Mouse (Mus musculus): ENCODE results near the gene Actn1. TPM values are rescaled to one million over a fixed set of nuclear protein-coding genes. Genes with fewer than 3 reads are reported as not detected.

Gene Actn1
- polyA plus RNA-seq, 1 experiment from 2014 or later, result 86.2 TPM

DNA sequence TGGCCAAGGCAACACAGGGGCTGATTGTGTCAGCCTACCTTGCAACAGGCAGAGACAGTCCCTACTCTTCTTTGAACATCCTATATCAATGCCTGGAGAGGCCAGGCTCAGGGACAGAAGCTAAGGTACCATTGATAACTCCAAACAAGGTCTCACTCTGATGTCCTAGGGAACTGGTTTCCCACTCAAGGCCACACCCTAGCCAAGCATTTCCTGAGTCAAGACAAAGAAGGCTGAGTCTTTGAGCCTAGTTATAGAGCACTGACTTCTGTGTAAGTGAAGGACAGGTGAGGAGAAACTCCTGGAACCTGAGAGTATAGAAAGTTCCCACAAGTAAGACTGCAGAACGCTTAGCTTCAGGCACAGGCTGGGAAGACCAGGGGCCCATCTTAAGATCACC, 15.4 kb downstream of the Actn1 start:
- H3K4me3 ChIP-seq (ENCODE audit: low read depth, low read length), result no peak overlapping the region
- DNase-seq (no peak), ATAC-seq (ENCODE audit: insufficient read depth) (no peak)
- TF ChIP-seq CTCF (IDR thresholded peaks at IDR 0.05; ENCODE audit: low read depth), result no peak
- peak overlapping the region; percentile 36; the same call in 1 of the 2 replicates for H3K27ac ChIP-seq (ENCODE audit: low read depth)
- WGBS, result 85% methylated on average over 1 of the region's 1 CpGs
- peaks cover 69% of the 10 kb centered on the region for H3K4me1 ChIP-seq (ENCODE audit: insufficient read depth)
- no peaks in the 10 kb centered on the region for H3K9me3 ChIP-seq (ENCODE audit: low read depth, low read length)
- no peaks in the 10 kb centered on the region for H3K27me3 ChIP-seq (ENCODE audit: insufficient read depth, low read length)
- H3K36me3 ChIP-seq (ENCODE audit: insufficient read depth), result peaks cover 24% of the 10 kb centered on the region; the same call in 1 of the 2 replicates
- H3K4me2 ChIP-seq, result no peak overlapping the region
- no peak overlapping the region for H3K9ac ChIP-seq

GRCm38 (mm10) chr12:80244127-80244526, 16.0 kb downstream of the Actn1 start:
- Histone ChIP-seq H3K4me3 (ENCODE audit: low read depth, low read length) (no peak overlapping the region), H3K27ac (ENCODE audit: low read depth) (peak overlapping the region; percentile 54; the same call in 1 of the 2 replicates), H3K9me3 (ENCODE audit: low read depth, low read length) (no peaks in the 10 kb centered on the region), H3K4me1 (ENCODE audit: insufficient read depth) (peaks cover 69% of the 10 kb centered on the region), H3K36me3 (ENCODE audit: insufficient read depth) (peaks cover 24% of the 10 kb centered on the region; the same call in 1 of the 2 replicates), H3K4me2 (no peak overlapping the region), H3K9ac (no peak overlapping the region), H3K27me3 (ENCODE audit: insufficient read depth, low read length) (no peaks in the 10 kb centered on the region)
- DNase-seq, result no peak
- TF ChIP-seq CTCF (IDR thresholded peaks at IDR 0.05; ENCODE audit: low read depth), result no peak
- 73% methylated on average over 6 of the region's 6 CpGs for WGBS
- no peak for ATAC-seq (ENCODE audit: insufficient read depth)

DNA sequence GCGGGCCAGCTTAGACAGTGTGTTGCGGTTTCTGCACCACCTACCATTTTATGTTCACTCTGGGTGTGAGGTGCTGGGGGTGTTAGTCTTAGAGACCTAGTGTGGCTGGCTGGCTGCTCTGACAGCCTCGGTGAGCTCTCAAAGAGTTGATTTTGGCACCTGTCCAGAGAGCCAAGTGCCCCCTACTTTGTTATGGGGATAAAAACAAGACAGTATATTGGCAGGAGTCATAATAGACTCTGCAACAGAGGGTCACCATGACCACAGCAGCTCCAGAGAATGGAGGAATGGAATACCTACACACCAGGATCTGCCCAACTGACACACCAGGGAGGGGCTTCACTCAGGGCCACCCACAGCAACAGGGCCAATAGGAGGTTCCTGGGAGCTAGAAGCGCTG, 16.8 kb downstream of the Actn1 start:
- no peak overlapping the region for H3K27ac ChIP-seq (ENCODE audit: low read depth)
- peaks cover 74% of the 10 kb centered on the region for H3K4me1 ChIP-seq (ENCODE audit: insufficient read depth)
- H3K9ac ChIP-seq, result no peak overlapping the region
- H3K36me3 ChIP-seq (ENCODE audit: insufficient read depth), result peaks cover 24% of the 10 kb centered on the region; the same call in 1 of the 2 replicates
- H3K4me2 ChIP-seq, result no peak overlapping the region
- DNase-seq, result peak; percentile 68
- no peak overlapping the region for H3K4me3 ChIP-seq (ENCODE audit: low read depth, low read length)
- 54% methylated on average over 4 of the region's 4 CpGs for WGBS
- no peaks in the 10 kb centered on the region for H3K9me3 ChIP-seq (ENCODE audit: low read depth, low read length)
- no peak for ATAC-seq (ENCODE audit: insufficient read depth)
- TF ChIP-seq CTCF (IDR thresholded peaks at IDR 0.05; ENCODE audit: low read depth), result no peak
- no peaks in the 10 kb centered on the region for H3K27me3 ChIP-seq (ENCODE audit: insufficient read depth, low read length)

GRCm38 (mm10) chr12:80239445-80239844, 20.7 kb downstream of the Actn1 start:
- 62% methylated on average over 5 of the region's 5 CpGs for WGBS
- H3K27me3 ChIP-seq (ENCODE audit: insufficient read depth, low read length), result no peaks in the 10 kb centered on the region
- ATAC-seq (ENCODE audit: insufficient read depth) (peak; percentile 23; the same call in 1 of the 2 replicates), DNase-seq (no peak)
- no peaks in the 10 kb centered on the region for H3K9me3 ChIP-seq (ENCODE audit: low read depth, low read length)
- H3K36me3 ChIP-seq (ENCODE audit: insufficient read depth), result peaks cover 31% of the 10 kb centered on the region
- no peak overlapping the region for H3K4me2 ChIP-seq
- TF ChIP-seq CTCF (IDR thresholded peaks at IDR 0.05; ENCODE audit: low read depth), result no peak
- H3K4me1 ChIP-seq (ENCODE audit: insufficient read depth), result peaks cover 60% of the 10 kb centered on the region
- H3K4me3 ChIP-seq (ENCODE audit: low read depth, low read length), result no peak overlapping the region
- peak overlapping the region; percentile 71; the same call in 1 of the 2 replicates for H3K27ac ChIP-seq (ENCODE audit: low read depth)
- no peak overlapping the region for H3K9ac ChIP-seq

- DNase-seq, result peak; percentile 94
- H3K4me3 ChIP-seq (ENCODE audit: low read depth, low read length), result no peak overlapping the region
- H3K9ac ChIP-seq, result no peak overlapping the region
- WGBS, result 19% methylated on average over 3 of the region's 3 CpGs
- peak overlapping the region; percentile 18; the same call in 1 of the 2 replicates for H3K4me2 ChIP-seq
- no peaks in the 10 kb centered on the region for H3K27me3 ChIP-seq (ENCODE audit: insufficient read depth, low read length)
- no peak for TF ChIP-seq CTCF (IDR thresholded peaks at IDR 0.05; ENCODE audit: low read depth)
- H3K4me1 ChIP-seq (ENCODE audit: insufficient read depth), result peaks cover 51% of the 10 kb centered on the region
- peak overlapping the region; percentile 75 for H3K27ac ChIP-seq (ENCODE audit: low read depth)
- H3K36me3 ChIP-seq (ENCODE audit: insufficient read depth), result peaks cover 28% of the 10 kb centered on the region
- H3K9me3 ChIP-seq (ENCODE audit: low read depth, low read length), result no peaks in the 10 kb centered on the region
- ATAC-seq (ENCODE audit: insufficient read depth), result peak; percentile 84
Measured at GRCm38 (mm10) chr12:80238523-80238922, 21.6 kb downstream of the Actn1 start.

GRCm38 (mm10) chr12:80235295-80235694, 24.9 kb downstream of the Actn1 start:
- 77% methylated on average over 1 of the region's 1 CpGs for WGBS
- H3K36me3 ChIP-seq (ENCODE audit: insufficient read depth), result peaks cover 14% of the 10 kb centered on the region
- no peak overlapping the region for H3K27ac ChIP-seq (ENCODE audit: low read depth)
- TF ChIP-seq CTCF (IDR thresholded peaks at IDR 0.05; ENCODE audit: low read depth), result no peak
- no peak for ATAC-seq (ENCODE audit: insufficient read depth)
- H3K4me1 ChIP-seq (ENCODE audit: insufficient read depth), result peaks cover 54% of the 10 kb centered on the region
- H3K4me2 ChIP-seq, result no peak overlapping the region
- no peak for DNase-seq
- no peak overlapping the region for H3K4me3 ChIP-seq (ENCODE audit: low read depth, low read length)
- no peak overlapping the region for H3K9ac ChIP-seq
- H3K27me3 ChIP-seq (ENCODE audit: insufficient read depth, low read length), result no peaks in the 10 kb centered on the region
- H3K9me3 ChIP-seq (ENCODE audit: low read depth, low read length), result no peaks in the 10 kb centered on the region

DNA sequence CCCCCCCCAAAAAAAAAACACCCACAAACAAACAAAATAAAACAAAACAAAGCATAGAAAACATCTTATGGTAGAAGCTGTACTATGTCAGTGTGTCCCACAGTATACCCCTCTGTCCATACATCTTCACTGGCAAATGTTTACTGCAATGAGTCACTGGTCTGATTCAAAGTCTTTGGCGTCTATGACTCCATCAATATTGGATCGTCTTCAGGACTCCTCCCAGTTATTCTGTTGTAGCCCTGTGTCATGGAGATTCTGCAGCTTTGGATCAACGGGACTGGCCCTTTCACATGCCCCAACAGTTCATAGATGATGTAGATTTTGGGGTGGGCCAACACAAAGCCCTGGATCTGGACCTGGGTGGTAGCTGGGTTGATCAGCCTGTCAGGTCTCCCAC, 25.9 kb downstream of the Actn1 start:
- H3K27me3 ChIP-seq (ENCODE audit: insufficient read depth, low read length), result no peaks in the 10 kb centered on the region
- H3K27ac ChIP-seq (ENCODE audit: low read depth), result no peak overlapping the region
- H3K9ac ChIP-seq, result no peak overlapping the region
- H3K36me3 ChIP-seq (ENCODE audit: insufficient read depth), result peaks cover 14% of the 10 kb centered on the region
- ATAC-seq (ENCODE audit: insufficient read depth) (no peak), DNase-seq (no peak)
- no peak overlapping the region for H3K4me2 ChIP-seq
- TF ChIP-seq CTCF (IDR thresholded peaks at IDR 0.05; ENCODE audit: low read depth), result no peak
- WGBS, result 88% methylated on average over 3 of the region's 3 CpGs
- H3K9me3 ChIP-seq (ENCODE audit: low read depth, low read length), result no peaks in the 10 kb centered on the region
- no peak overlapping the region for H3K4me3 ChIP-seq (ENCODE audit: low read depth, low read length)
- H3K4me1 ChIP-seq (ENCODE audit: insufficient read depth), result peaks cover 50% of the 10 kb centered on the region

All from lung, embryonic 14.5 days (tissue).